Mouse (Mus musculus) cerebellum, adult 2 months (tissue): ENCODE measurements at regions not wholly inside any gene's neighbourhood (a gene's known extent, or its start where the extent isn't known, plus 50 kb on each side); places are given as distances from the start of the nearest gene placed in this dataset.

Experiments used
- DNase-seq, 2 experiments: peaks; one replicate each; pipeline ENCODE4 v3.0.0; 2021
- H3K27ac ChIP-seq: fragments of 200-500 bp; 2 replicates; pipeline ENCODE4 v1.5.1; 2012; ENCODE audit warnings: low read length, control low read depth, inconsistent platforms; ENCODE audit not compliant: insufficient read depth
- H3K27me3 ChIP-seq: fragments of 200-500 bp; 2 replicates; pipeline ENCODE4 v1.6.1; 2012; ENCODE audit warnings: inconsistent platforms, mild to moderate bottlenecking, low read length, moderate library complexity; ENCODE audit not compliant: control insufficient read depth, insufficient read depth
- H3K4me1 ChIP-seq: fragments of 200-500 bp; 2 replicates; pipeline ENCODE4 v1.6.1; 2011; ENCODE audit warnings: low read length; ENCODE audit not compliant: control insufficient read depth, insufficient read depth
- H3K4me3 ChIP-seq: fragments of 200-500 bp; replicated peaks from 2 replicates; pipeline ENCODE3; 2011; ENCODE audit warnings: mild to moderate bottlenecking, low read depth, low read length, control low read depth; ENCODE audit not compliant: insufficient read depth
- CTCF ChIP-seq: fragments of 200-500 bp; IDR thresholded peaks from 2 replicates; pipeline ENCODE4 v1.5.1; 2011; ENCODE audit warnings: low read depth, mild to moderate bottlenecking, control low read depth, low read length, moderate library complexity, borderline replicate concordance; ENCODE audit not compliant: insufficient read depth
- POLR2A ChIP-seq: fragments of 200-500 bp; IDR thresholded peaks from 2 replicates; pipeline ENCODE4 v1.6.1; 2011; ENCODE audit warnings: low read length, control low read depth, borderline replicate concordance; ENCODE audit not compliant: insufficient read depth
- whole genome bisulfite sequencing: fragments of 180-500 bp; shearing (Covaris S2); methylation state at CpG from one replicate; pipeline ENCODE4 v1.1.7; 2018; 5-methylcytosine and 5-hydroxymethylcytosine counted together

DNA sequence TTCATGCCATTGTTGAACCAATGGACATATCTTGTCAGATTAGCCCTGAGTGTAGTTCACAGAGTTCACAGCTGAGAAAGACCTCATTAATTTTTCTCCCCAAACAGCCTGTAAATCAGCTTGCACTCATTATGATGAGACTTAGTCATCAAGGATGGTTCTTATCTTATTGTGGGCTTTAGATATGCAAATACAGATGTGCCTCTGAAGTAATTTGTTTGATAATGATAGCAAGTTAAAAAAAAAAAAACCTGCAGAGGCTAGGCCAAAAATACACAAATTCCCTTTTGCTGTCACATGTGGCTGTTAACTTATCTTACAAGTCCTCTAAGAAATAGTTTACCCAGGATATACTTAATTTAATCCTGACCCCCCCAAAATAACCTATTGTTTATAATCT is 1215.5 kb upstream of the Adgrl2 start:
- DNase-seq = no peak
- TF ChIP-seq CTCF = no peak
- no peak for TF ChIP-seq POLR2A

DNA sequence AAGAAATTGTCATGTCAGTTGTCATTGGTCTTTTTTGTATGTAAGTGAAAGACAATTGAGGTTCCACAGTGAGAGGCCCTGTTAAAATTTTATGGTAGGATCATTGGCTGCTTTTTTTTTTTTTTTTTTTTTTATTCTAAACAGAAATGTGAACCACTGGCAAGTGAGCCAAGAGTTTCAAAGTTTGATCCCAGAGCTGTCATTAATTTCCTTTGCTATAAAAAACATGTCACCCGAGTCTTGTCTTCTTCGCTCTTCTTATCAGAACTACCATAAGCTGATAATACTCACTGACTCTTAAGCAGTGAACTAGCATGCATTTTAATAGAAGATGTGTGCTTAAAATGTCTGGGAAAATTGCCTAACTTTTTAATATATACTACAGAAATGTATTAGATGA is 1204.4 kb upstream of the Adgrl4 start:
- H3K27ac ChIP-seq = no peak overlapping the region
- no peak overlapping the region for H3K4me3 ChIP-seq
- DNase-seq = no peak
- WGBS = 87% methylated on average over 2 of the region's 2 CpGs
- no peaks in the 10 kb centered on the region for H3K27me3 ChIP-seq
- H3K4me1 ChIP-seq = no peaks in the 10 kb centered on the region
- TF ChIP-seq POLR2A (no peak), CTCF (no peak)

More for the DNA sequence above, 1215.5 kb upstream of the Adgrl2 start:
- Histone ChIP-seq H3K27me3 (no peaks in the 10 kb centered on the region), H3K4me3 (no peak overlapping the region), H3K4me1 (no peaks in the 10 kb centered on the region), H3K27ac (no peak overlapping the region)

GRCm38 (mm10) chr3:150236946-150237600 is 1200.6 kb upstream of the Adgrl4 start:
- WGBS = 39% methylated on average over 7 of the region's 7 CpGs
- Histone ChIP-seq H3K4me1 (no peaks in the 10 kb centered on the region), H3K4me3 (no peak overlapping the region), H3K27me3 (no peaks in the 10 kb centered on the region), H3K27ac (no peak overlapping the region)
- no peak for TF ChIP-seq CTCF
- no peak for TF ChIP-seq POLR2A
- DNase-seq = no peak

GRCm38 (mm10) chr3:150275038-150275437 is 1162.6 kb upstream of the Adgrl4 start:
- DNase-seq = no peak
- TF ChIP-seq POLR2A (no peak), CTCF (no peak)
- no peaks in the 10 kb centered on the region for H3K27me3 ChIP-seq
- 81% methylated on average over 2 of the region's 2 CpGs for WGBS
- H3K4me1 ChIP-seq = no peaks in the 10 kb centered on the region
- H3K27ac ChIP-seq = no peak overlapping the region
- H3K4me3 ChIP-seq = no peak overlapping the region

DNA sequence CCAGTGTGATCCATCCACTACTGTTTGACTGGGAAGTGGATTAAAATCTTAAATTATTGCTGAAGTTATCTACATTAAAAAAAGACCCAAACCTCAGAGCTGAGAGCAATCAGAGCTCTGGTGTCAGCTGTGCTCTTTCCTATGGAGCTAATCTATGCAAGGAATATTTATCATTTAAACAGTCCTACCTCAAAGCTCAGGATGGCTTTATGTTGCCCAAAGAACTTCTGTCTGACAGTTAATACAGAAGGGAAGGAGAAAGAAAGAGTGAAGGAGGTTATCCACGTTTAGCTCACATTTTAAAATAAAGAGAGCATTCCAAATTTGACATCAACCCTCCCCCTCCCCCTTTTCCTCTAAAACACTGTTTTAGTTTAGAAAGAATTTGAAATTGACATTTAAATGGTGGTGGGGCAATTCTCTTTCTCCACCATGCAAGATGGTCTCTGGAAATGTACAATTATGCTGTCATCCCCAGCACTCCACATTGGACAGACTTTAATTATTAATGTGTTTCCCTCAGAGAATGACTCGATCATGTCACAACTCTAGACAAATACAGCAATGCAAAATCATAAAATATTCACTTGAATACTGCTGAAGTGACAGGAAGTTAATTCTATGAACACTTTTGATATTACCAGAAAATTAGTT is 1141.5 kb upstream of the Adgrl4 start:
- no peak for TF ChIP-seq POLR2A
- no peak for TF ChIP-seq CTCF
- DNase-seq = no peak
- Histone ChIP-seq H3K27ac (no peak overlapping the region), H3K4me1 (no peaks in the 10 kb centered on the region), H3K27me3 (no peaks in the 10 kb centered on the region), H3K4me3 (no peak overlapping the region)
- 69% methylated on average over 2 of the region's 2 CpGs for WGBS

DNA sequence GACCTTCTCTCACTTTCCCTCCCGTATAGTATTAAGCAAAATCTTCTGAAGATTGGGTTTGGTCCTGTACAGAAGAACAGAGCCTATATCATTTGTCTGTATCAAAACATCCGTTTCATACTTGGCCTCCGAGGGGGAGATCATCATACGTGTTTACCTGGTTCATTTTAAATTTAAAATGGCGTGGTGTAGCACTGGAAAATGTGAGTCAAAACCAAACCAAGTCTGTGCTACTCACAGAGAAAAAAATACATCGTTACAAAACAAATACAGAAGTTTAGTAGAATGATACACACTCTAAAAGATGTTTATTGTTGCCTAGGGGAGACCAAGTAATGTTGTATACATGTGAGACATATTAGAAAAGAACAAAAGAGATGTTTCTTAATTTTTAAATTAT is 1108.9 kb upstream of the Adgrl4 start:
- WGBS = 87% methylated on average over 6 of the region's 6 CpGs
- Histone ChIP-seq H3K27me3 (no peaks in the 10 kb centered on the region), H3K4me3 (no peak overlapping the region), H3K27ac (no peak overlapping the region), H3K4me1 (no peaks in the 10 kb centered on the region)
- no peak for DNase-seq
- no peak for TF ChIP-seq POLR2A
- TF ChIP-seq CTCF = no peak

DNA sequence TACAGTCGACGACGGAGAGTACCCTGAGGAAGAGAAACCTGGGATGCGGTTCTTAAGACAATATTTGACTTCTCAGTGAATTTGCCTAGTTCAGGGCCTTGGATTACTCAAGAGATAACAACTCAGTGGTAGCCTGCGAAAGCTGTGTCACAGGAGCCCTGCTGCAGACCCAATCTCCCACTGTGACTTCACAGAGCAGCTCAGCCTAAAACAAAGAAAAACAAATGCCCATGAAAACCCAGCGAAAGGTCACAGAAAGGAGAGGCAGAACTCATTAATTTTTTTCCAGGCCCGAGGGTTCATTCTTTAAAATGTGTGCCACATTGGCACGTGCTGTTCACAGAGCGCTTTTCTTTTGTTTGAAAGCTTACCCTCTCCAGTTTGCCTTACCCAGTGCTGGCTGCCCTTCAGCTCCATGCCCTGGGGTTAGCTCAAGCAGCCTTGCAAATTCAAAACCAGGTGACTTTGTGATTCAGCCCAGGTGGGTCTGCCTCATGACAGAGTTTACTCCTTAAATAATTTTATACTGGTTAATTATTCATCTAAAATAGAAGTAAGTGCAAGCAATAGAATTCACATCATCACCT is 1085.5 kb upstream of the Adgrl4 start:
- WGBS = 34% methylated on average over 9 of the region's 9 CpGs
- DNase-seq = peak in 1 of 2 experiments; percentile 17
- no peaks in the 10 kb centered on the region for H3K27me3 ChIP-seq
- no peaks in the 10 kb centered on the region for H3K4me1 ChIP-seq
- H3K27ac ChIP-seq = no peak overlapping the region
- H3K4me3 ChIP-seq = no peak overlapping the region
- no peak for TF ChIP-seq POLR2A
- no peak for TF ChIP-seq CTCF

DNA sequence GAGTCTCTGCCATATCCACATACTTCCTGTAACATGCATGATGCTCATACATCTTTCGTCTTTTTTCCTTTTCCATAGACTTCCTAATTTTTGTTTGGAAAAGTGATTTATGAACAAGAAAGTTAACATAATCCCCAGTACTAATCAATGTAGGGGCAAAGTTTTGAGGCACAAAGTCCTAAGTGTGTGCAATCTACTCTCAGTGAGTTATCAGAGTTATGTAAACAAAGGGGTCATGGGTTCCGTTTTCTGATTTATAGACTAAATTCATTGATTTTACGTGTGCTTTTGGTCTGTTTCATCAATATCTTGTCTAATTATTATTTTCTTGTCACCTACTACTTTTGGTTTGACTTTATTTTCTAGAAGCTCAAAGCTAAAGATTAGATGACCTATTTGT is 1071.9 kb upstream of the Adgrl4 start:
- Histone ChIP-seq H3K27me3 (no peaks in the 10 kb centered on the region; the same call in 1 of the 2 replicates), H3K4me1 (no peaks in the 10 kb centered on the region), H3K27ac (no peak overlapping the region), H3K4me3 (no peak overlapping the region)
- TF ChIP-seq POLR2A (no peak), CTCF (no peak)
- no peak for DNase-seq
- WGBS = 92% methylated on average over 3 of the region's 3 CpGs
